Mouse (Mus musculus) C2C12 (cell line): ENCODE results near the gene Prkcz.

Experiments
- CEBPB ChIP-seq: IDR thresholded peaks from one replicate; pipeline ENCODE4 v1.6.1; 2011; ENCODE audit warnings: low read depth, mild to moderate bottlenecking, control low read depth, moderate library complexity
- CTCF ChIP-seq: IDR thresholded peaks from one replicate; pipeline ENCODE4 v1.5.1; 2011; ENCODE audit not compliant: control insufficient read depth, insufficient read depth, insufficient read length
- USF1 ChIP-seq: IDR thresholded peaks from one replicate; pipeline ENCODE4 v1.6.1; 2011; ENCODE audit warnings: low read depth, mild to moderate bottlenecking, control low read depth, moderate library complexity

DNA sequence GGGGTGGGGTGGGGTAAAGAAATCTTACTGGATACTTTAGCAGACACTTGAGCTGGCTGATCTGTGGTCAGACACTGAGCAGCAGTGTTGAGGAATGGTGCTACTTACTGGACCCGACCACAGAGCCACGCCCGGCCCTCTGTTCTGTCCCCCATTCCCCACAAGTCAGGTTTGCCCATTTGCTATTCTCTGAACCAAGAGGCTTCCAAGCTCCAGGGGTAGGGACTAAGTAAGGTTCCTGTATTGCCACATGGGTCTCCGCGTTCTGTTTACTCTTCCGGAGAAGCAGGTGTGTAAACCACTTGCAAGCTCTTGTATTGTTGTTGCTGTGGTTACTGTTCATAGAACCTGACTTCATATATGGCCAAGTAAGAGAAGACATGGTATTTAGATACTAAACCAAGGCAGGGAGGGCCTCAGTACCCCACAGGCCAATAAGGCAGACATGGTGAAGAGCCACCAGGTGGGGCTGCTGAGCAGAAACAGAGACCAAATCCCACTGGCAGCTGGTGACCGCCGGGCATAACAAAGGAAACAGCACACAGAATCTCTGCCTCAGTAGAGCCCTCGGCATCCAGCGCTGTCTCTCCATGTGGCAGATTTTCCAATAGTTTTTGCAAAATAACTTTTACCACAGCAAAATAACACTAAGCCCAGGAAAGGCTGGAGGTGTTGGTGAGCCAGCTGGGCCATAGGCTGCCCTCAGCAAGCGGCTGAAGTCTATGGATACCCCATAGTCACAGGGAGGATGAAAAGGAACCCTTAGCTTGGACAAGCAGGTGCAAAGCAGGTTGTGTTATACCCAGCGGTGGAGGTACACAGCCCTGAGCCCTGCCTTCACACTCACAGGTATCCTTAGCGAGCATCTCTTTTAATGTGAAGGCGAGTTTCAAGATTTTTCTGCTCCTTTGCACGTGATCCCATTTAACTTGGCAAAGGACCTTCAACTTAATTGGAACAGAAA lies 40.6 kb downstream of the Prkcz start:
- no peak for TF ChIP-seq USF1
- peak; percentile 51 for TF ChIP-seq CTCF
- TF ChIP-seq CEBPB = no peak
